Mouse (Mus musculus): ENCODE data around the gene Glod5. TPM values are rescaled to one million over a fixed set of nuclear protein-coding genes. Genes with fewer than 3 reads are reported as not detected.

Glod5 gene
- polyA plus RNA-seq, 1 experiment from 2014 or later, result not detected

DNA sequence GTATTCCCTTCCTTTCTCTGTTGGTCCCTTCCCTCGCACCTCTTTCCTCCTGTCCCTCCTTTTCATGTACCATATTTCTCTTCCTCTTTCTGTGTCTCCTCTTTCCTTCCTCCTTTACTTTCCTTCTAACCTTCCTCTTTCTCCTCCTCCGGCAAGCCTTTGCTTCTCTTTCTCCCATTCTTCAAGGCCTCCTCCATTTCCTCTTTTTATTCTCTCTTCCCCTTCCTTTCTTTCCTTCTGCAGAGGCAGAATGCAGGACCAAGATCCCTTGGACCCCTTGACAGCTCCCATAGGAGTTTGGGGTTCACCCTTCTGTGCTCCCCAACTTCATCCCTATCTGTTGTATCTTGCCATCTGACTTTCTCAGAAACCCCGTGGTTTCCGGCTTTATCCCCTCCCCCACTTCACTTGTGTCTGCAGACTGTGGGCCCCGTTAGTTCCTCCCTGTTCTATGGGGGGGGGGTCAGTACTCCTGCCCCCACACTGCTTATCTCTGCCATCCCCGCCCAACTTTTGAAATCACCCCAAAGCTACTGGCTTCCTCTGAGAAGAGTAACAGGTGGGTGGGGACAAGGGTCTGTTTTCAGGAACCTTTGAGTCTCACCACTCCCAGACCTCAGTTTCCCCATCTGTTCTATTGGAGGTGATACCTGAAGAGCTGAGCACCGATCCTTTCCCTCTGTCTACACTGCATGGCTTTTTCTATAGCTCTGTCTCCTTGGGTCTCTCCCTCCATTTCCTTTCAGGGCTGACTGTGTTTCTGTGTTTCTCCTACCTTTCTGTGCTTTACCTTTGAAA, 54.3 kb downstream of the Glod5 start:
- whole genome bisulfite sequencing, result 75% methylated on average over 7 of the region's 7 CpGs

GRCm38 (mm10) chrX:7958868-7959267, 59.4 kb downstream of the Glod5 start:
- no peaks in the 10 kb centered on the region for H3K9me3 ChIP-seq (ENCODE audit: control insufficient read depth, low read length)

More for the DNA sequence above, 54.3 kb downstream of the Glod5 start:
- Histone ChIP-seq H3K9ac (ENCODE audit: low read length) (no peak overlapping the region), H3K36me3 (ENCODE audit: control insufficient read depth, insufficient read depth, low read length) (no peaks in the 10 kb centered on the region), H3K4me3 (ENCODE audit: low read depth, low read length) (no peak overlapping the region), H3K27ac (ENCODE audit: low read depth, low read length) (no peak overlapping the region), H3K4me2 (ENCODE audit: low read depth, low read length, severe bottlenecking) (no peak overlapping the region), H3K27me3 (ENCODE audit: control insufficient read depth, insufficient read depth, low read length) (no peaks in the 10 kb centered on the region), H3K4me1 (replicated peaks; ENCODE audit: control insufficient read depth, insufficient read depth, low read length) (no peaks in the 10 kb centered on the region), H3K9me3 (ENCODE audit: control insufficient read depth, low read length) (no peaks in the 10 kb centered on the region)
- DNase-seq (ENCODE audit: low spot score) (no peak), ATAC-seq (replicated peaks; ENCODE audit: low FRiP score) (no peak)

More at GRCm38 (mm10) chrX:7958868-7959267, 59.4 kb downstream of the Glod5 start:
- ATAC-seq (replicated peaks; ENCODE audit: low FRiP score) (no peak), DNase-seq (ENCODE audit: low spot score) (no peak)
- Histone ChIP-seq H3K9ac (ENCODE audit: low read length) (no peak overlapping the region), H3K4me2 (ENCODE audit: low read depth, low read length, severe bottlenecking) (no peak overlapping the region), H3K4me1 (replicated peaks; ENCODE audit: control insufficient read depth, insufficient read depth, low read length) (no peaks in the 10 kb centered on the region), H3K27ac (ENCODE audit: low read depth, low read length) (no peak overlapping the region), H3K4me3 (ENCODE audit: low read depth, low read length) (no peak overlapping the region), H3K36me3 (ENCODE audit: control insufficient read depth, insufficient read depth, low read length) (no peaks in the 10 kb centered on the region), H3K27me3 (ENCODE audit: control insufficient read depth, insufficient read depth, low read length) (no peaks in the 10 kb centered on the region)
- WGBS, result 91% methylated on average over 9 of the region's 9 CpGs

Other genes starting within 250 kb of the Glod5 start
- gene Gripap1, start 228.7 kb downstream of the Glod5 start, polyA plus RNA-seq (2014; fragmentation: Nextera tagmentation; extraction: Ambion mirVana), result 56.2 and 57.2 TPM in 2 replicates
- 1.2 and 1.4 TPM in 2 replicates for gene Kcnd1, start 196.2 kb downstream of the Glod5 start, polyA plus RNA-seq (2014; fragmentation: Nextera tagmentation; extraction: Ambion mirVana)
- gene Otud5, start 177.1 kb downstream of the Glod5 start, polyA plus RNA-seq (2014; fragmentation: Nextera tagmentation; extraction: Ambion mirVana), result 37.3 and 37.6 TPM in 2 replicates
- gene Pim2, start 140.2 kb downstream of the Glod5 start, polyA plus RNA-seq (2014; fragmentation: Nextera tagmentation; extraction: Ambion mirVana), result 10.7 TPM in 2 replicates
- 10.9 and 12.6 TPM in 2 replicates for gene Slc35a2, start 134.5 kb downstream of the Glod5 start, polyA plus RNA-seq (2014; fragmentation: Nextera tagmentation; extraction: Ambion mirVana)
- gene Pqbp1, start 119.2 kb downstream of the Glod5 start, polyA plus RNA-seq (2014; fragmentation: Nextera tagmentation; extraction: Ambion mirVana), result 141 and 144 TPM in 2 replicates
- gene Timm17b, start 119.1 kb downstream of the Glod5 start, polyA plus RNA-seq (2014; fragmentation: Nextera tagmentation; extraction: Ambion mirVana), result 161 and 188 TPM in 2 replicates
- not detected in 2 replicates for gene Gm10491, start 110.7 kb downstream of the Glod5 start, polyA plus RNA-seq (2014; fragmentation: Nextera tagmentation; extraction: Ambion mirVana)
- not detected in 2 replicates for gene Gm10490, start 109.0 kb downstream of the Glod5 start, polyA plus RNA-seq (2014; fragmentation: Nextera tagmentation; extraction: Ambion mirVana)
- 18.0 and 23.4 TPM in 2 replicates for gene Pcsk1n, start 98.7 kb downstream of the Glod5 start, polyA plus RNA-seq (2014; fragmentation: Nextera tagmentation; extraction: Ambion mirVana)
- not detected in 2 replicates for gene Eras, start 89.9 kb downstream of the Glod5 start, polyA plus RNA-seq (2014; fragmentation: Nextera tagmentation; extraction: Ambion mirVana)
- gene Hdac6, start 70.6 kb downstream of the Glod5 start, polyA plus RNA-seq (2014; fragmentation: Nextera tagmentation; extraction: Ambion mirVana), result 69.4 and 80.0 TPM in 2 replicates
- gene Gata1, start 40.4 kb downstream of the Glod5 start, polyA plus RNA-seq (2014; fragmentation: Nextera tagmentation; extraction: Ambion mirVana), result 5.4 and 5.6 TPM in 2 replicates
- 96.1 and 99.7 TPM in 2 replicates for gene Suv39h1, start 56.3 kb upstream of the Glod5 start, polyA plus RNA-seq (2014; fragmentation: Nextera tagmentation; extraction: Ambion mirVana)
- gene Was, start 72.0 kb upstream of the Glod5 start, polyA plus RNA-seq (2014; fragmentation: Nextera tagmentation; extraction: Ambion mirVana), result 0.12 and 0.51 TPM in 2 replicates
- 26.6 and 27.4 TPM in 2 replicates for gene Wdr13, start 114.4 kb upstream of the Glod5 start, polyA plus RNA-seq (2014; fragmentation: Nextera tagmentation; extraction: Ambion mirVana)
- 466 and 494 TPM in 2 replicates for gene Rbm3, start 127.4 kb upstream of the Glod5 start, polyA plus RNA-seq (2014; fragmentation: Nextera tagmentation; extraction: Ambion mirVana)
- 13.5 and 13.9 TPM in 2 replicates for gene Tbc1d25, start 157.7 kb upstream of the Glod5 start, polyA plus RNA-seq (2014; fragmentation: Nextera tagmentation; extraction: Ambion mirVana)
- gene Ebp, start 175.0 kb upstream of the Glod5 start, polyA plus RNA-seq (2014; fragmentation: Nextera tagmentation; extraction: Ambion mirVana), result 24.5 and 25.2 TPM in 2 replicates
- 13.6 and 14.5 TPM in 2 replicates for gene Porcn, start 188.0 kb upstream of the Glod5 start, polyA plus RNA-seq (2014; fragmentation: Nextera tagmentation; extraction: Ambion mirVana)
- 40.4 and 47.1 TPM in 2 replicates for gene Ftsj1, start 233.9 kb upstream of the Glod5 start, polyA plus RNA-seq (2014; fragmentation: Nextera tagmentation; extraction: Ambion mirVana)